Mouse (Mus musculus) neural tube, embryonic 15.5 days (tissue): ENCODE measurements around the gene Neurl1b. TPM values are rescaled to one million over a fixed set of nuclear protein-coding genes. Genes with fewer than 3 reads are reported as not detected.
A peak's percentile ranks its signal among the peaks of the same experiment; 100 is the strongest.

ENCODE experiments used
- ATAC-seq: fragments of 200-750 bp; cut with Nextera tagmentation; 2 replicates; pipeline ENCODE4 v1.8.0; 2017; ENCODE audit warnings: mild to moderate bottlenecking, moderate TSS enrichment, moderate library complexity; ENCODE audit not compliant: low FRiP score
- H3K27ac ChIP-seq: fragments of 300-500 bp; sonication (generic); replicated peaks from 2 replicates; pipeline ENCODE4 v1.5.1; 2015; ENCODE audit warnings: mild to moderate bottlenecking, inconsistent platforms
- H3K27me3 ChIP-seq: fragments of 300-500 bp; sonication (generic); replicated peaks from 2 replicates; pipeline ENCODE4 v1.6.1; 2015; ENCODE audit warnings: inconsistent platforms
- H3K36me3 ChIP-seq: fragments of 300-500 bp; sonication (generic); 2 replicates; pipeline ENCODE4 v1.6.1; 2015; ENCODE audit warnings: inconsistent platforms
- H3K4me1 ChIP-seq: fragments of 300-500 bp; sonication (generic); 2 replicates; pipeline ENCODE4 v1.6.1; 2015; ENCODE audit warnings: inconsistent platforms
- H3K4me2 ChIP-seq: fragments of 300-500 bp; sonication (generic); 2 replicates; pipeline ENCODE4 v1.6.1; 2015; ENCODE audit warnings: inconsistent platforms, mild to moderate bottlenecking, moderate library complexity
- H3K4me3 ChIP-seq: fragments of 300-500 bp; sonication (generic); replicated peaks from 2 replicates; pipeline ENCODE4 v1.5.1; 2015; ENCODE audit warnings: mild to moderate bottlenecking, inconsistent platforms
- H3K9ac ChIP-seq: fragments of 300-500 bp; sonication (generic); replicated peaks from 2 replicates; pipeline ENCODE4 v1.6.1; 2015; ENCODE audit warnings: mild to moderate bottlenecking, inconsistent platforms
- H3K9me3 ChIP-seq: fragments of 300-500 bp; sonication (generic); replicated peaks from 2 replicates; pipeline ENCODE4 v1.6.1; 2016; ENCODE audit warnings: inconsistent platforms
- whole genome bisulfite sequencing: fragments of 180-500 bp; shearing (Covaris S2); methylation state at CpG from one replicate; pipeline ENCODE4 v1.1.7; 2015; ENCODE audit warnings: mixed read lengths; 5-methylcytosine and 5-hydroxymethylcytosine counted together
- polyA plus RNA-seq: library from polyadenylated mRNA; unstranded; fragments of >200 nt; fragmentation: Nextera tagmentation; extraction: Ambion mirVana; gene quantifications from 2 replicates; pipeline ENCODE4 v1.2.1, GENCODE M21; 2015

The Neurl1b gene
- polyA plus RNA-seq = 1.3 and 1.8 TPM in 2 replicates

DNA sequence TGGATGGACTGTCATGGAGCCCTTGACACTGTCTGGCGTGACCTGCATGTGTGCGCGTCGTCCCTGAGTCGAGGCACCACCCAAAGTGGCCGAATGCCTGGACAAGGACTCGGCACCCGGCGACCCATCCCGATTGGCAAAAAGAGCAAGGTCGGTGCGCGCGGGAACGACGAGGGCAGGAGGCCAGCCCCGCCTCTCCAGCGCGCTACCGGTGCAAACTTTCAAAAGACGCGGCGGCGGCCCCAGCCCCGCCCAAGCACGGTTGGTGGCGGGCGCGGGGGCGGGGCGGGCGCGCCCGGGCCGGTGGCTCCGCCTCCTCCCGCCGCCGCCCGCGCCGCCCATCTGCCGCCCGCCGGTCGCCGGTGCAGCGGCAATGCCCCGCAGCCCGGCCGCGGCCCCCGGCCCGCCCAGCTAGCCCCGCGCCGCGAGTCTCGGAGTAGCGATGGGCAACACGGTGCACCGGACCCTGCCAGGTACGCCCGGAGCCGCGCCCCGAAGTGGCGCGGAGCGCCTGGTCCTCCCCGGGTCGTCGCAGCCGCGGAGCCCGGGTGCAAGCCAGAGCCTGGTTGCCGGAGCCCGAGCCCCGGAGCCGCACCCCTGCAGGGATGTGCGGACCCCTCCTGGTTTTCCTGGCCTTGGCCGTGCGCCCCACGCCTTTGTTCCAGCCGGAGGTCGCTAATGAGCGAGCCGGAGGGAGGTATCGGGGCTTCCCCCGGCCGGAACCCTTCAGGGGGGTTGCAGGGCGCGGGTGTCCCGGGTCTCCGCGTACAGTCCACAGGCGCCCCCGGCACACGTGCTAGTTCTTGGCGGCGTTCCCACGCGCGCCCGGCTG lies at the start of gene Neurl1b:
Neurl1b (plus strand) TSS at position 307 of the 832 bp plus-strand sequence.
- H3K36me3 ChIP-seq = no peaks in the 10 kb centered on the region
- H3K4me2 ChIP-seq = peak within 1 kb of the TSS; percentile 95
- peak within 1 kb of the TSS; percentile 61 for H3K9ac ChIP-seq
- WGBS = under 1% methylated on average over 84 of the region's 105 CpGs
- H3K9me3 ChIP-seq = no peaks in the 10 kb centered on the region
- H3K4me1 ChIP-seq = peaks cover 22% of the 10 kb centered on the region
- peak; percentile 59 for ATAC-seq
- peak within 1 kb of the TSS; percentile 66 for H3K4me3 ChIP-seq
- H3K27me3 ChIP-seq = peaks cover 37% of the 10 kb centered on the region
- peak within 1 kb of the TSS; percentile 64 for H3K27ac ChIP-seq

DNA sequence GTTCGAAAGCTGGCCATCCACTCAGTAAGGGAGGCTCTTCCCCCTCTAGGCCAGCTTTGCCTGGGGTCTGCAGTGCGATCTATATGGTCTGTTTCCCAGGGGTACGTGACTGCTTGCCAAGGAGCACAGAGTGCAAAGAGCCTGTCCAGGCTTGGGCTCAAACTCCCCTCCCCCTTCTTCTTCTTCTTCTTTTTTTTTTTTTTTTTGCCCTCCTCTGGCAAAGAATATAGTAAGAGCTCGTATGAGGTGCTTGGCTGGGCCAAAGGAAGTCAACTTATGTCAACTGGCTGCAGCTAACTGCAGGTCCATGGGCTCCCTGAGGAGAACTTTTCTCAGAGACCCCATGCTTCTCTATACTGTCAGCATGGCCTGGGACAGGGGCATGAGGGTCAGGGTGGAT lies 47.8 kb upstream of the Neurl1b start:
- Histone ChIP-seq H3K27ac (no peak overlapping the region), H3K36me3 (no peaks in the 10 kb centered on the region), H3K4me2 (no peak overlapping the region), H3K9ac (no peak overlapping the region), H3K4me1 (peaks cover 11% of the 10 kb centered on the region), H3K27me3 (no peaks in the 10 kb centered on the region), H3K9me3 (no peaks in the 10 kb centered on the region), H3K4me3 (no peak overlapping the region)
- no peak for ATAC-seq
- WGBS = 75% methylated on average over 4 of the region's 4 CpGs

DNA sequence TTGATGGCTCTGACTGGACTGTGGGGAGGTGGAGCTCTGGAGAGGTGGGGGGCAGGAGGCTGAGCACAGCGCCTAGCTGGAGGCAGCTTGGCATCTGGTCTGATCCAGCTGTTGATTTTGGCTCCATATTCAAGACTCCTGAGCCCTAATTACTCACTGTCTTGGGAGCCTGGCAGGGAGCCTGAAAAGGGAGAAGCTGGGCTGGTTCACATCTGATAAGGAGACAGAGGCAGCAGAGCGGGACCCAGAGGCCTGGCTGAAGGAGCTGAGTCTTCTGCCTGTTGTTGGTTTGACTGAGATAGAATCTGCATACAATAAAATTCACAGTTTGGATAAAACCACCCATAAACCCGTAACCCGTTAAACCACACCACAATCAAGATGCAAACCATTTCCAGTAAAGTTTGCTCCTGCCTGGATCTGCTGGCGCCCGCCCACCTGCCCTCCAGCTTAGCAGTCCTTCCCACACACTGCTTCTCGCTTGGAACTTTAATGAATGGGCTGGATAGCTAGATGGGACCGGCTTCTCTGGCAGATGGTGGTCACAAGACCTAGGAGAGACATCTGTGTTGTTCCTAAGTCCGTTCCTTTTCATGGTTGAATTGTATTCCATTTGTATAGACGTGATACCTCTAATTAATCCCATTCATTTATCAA lies 46.2 kb upstream of the Neurl1b start:
- Histone ChIP-seq H3K4me1 (peaks cover 3% of the 10 kb centered on the region; the same call in 1 of the 2 replicates), H3K36me3 (no peaks in the 10 kb centered on the region), H3K4me2 (no peak overlapping the region), H3K4me3 (no peak overlapping the region), H3K27me3 (no peaks in the 10 kb centered on the region), H3K9me3 (no peaks in the 10 kb centered on the region), H3K9ac (no peak overlapping the region), H3K27ac (no peak overlapping the region)
- no peak for ATAC-seq
- WGBS = 75% methylated on average over 10 of the region's 10 CpGs

DNA sequence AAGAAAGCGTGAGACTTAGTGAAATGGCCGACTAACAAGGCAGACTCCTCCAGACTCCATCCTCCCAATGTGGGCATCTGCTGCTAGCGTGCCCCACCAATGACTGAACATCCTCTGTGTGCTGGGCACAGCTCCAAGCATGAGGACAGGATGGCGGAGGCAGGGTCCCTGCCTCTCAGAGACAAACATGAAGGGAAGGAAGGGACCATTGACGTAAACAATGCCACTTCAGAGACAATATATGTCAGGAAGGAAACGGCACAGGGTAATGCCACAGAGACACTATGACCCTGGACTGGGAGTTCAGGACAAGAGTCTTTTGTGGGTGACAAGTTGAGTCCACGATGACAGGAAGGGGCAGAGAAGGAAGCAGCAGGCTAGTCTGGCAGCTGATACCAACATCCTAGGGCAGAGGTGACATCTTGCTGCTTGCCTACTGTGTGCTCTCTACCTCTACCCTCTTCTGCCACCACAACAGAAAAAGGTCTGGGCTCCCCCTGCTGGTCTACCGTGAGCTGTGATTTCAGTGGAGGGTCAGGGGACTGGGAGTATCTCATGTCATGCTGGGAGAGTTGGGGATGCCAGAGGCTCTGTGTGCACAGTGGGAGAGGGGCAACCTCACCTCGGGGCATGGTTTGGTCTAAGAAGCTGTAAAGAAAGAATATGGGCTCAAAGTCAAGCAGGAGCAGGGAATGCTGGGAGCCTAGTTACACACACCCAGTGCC lies 43.9 kb upstream of the Neurl1b start:
- Histone ChIP-seq H3K9me3 (no peaks in the 10 kb centered on the region), H3K36me3 (no peaks in the 10 kb centered on the region), H3K9ac (no peak overlapping the region), H3K27ac (no peak overlapping the region), H3K4me1 (0 out of 2 replicates have a peak, but pooled peaks cover 3% of the 10 kb centered on the region), H3K27me3 (no peaks in the 10 kb centered on the region), H3K4me2 (no peak overlapping the region), H3K4me3 (no peak overlapping the region)
- WGBS = 47% methylated on average over 9 of the region's 9 CpGs
- no peak for ATAC-seq

DNA sequence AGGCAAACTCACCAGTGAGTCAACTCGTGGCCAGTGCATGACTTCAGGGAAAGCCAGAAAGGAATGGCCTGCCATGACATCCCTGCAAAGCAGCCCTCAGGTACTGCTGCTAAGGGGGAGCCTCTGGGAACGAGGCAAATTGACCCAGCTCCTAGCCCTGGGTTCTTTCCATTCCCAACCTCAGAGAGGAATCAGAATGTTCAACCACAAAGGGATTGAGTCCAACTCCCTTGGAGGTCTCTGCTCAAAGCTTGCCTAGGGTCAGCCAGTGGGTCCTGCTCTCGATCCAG lies 43.4 kb upstream of the Neurl1b start:
- 0 out of 2 replicates have a peak, but pooled peaks cover 3% of the 10 kb centered on the region for H3K4me1 ChIP-seq
- no peaks in the 10 kb centered on the region for H3K9me3 ChIP-seq
- no peaks in the 10 kb centered on the region for H3K27me3 ChIP-seq
- no peak overlapping the region for H3K27ac ChIP-seq
- 62% methylated on average over 3 of the region's 3 CpGs for WGBS
- no peak overlapping the region for H3K4me3 ChIP-seq
- no peak overlapping the region for H3K4me2 ChIP-seq
- ATAC-seq = no peak
- no peak overlapping the region for H3K9ac ChIP-seq
- H3K36me3 ChIP-seq = no peaks in the 10 kb centered on the region

DNA sequence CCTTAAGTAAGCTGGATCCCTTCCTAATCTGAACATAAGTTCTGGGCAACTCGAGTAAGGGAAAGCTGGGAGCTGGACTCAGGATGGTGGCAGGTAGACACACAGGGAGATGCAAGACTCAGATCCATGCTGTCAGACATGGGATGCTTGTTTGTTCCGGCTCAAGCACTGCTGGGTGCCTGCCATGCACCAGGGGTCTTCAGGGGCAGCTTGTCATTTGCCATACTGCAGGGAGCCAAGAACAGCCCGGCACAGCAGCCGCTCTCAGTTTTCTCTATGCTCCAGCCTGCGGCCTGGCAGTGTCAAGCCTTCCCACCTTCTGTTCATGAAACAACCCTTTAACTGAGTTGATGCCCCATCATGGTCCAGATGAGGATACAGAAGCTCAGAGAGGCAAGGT lies 41.4 kb upstream of the Neurl1b start:
- no peak overlapping the region for H3K9ac ChIP-seq
- H3K4me1 ChIP-seq = 0 out of 2 replicates have a peak, but pooled peaks cover 3% of the 10 kb centered on the region
- ATAC-seq = no peak
- H3K27me3 ChIP-seq = no peaks in the 10 kb centered on the region
- WGBS = 69% methylated on average over 5 of the region's 5 CpGs
- H3K27ac ChIP-seq = no peak overlapping the region
- H3K4me2 ChIP-seq = no peak overlapping the region
- no peaks in the 10 kb centered on the region for H3K36me3 ChIP-seq
- H3K9me3 ChIP-seq = no peaks in the 10 kb centered on the region
- H3K4me3 ChIP-seq = no peak overlapping the region

DNA sequence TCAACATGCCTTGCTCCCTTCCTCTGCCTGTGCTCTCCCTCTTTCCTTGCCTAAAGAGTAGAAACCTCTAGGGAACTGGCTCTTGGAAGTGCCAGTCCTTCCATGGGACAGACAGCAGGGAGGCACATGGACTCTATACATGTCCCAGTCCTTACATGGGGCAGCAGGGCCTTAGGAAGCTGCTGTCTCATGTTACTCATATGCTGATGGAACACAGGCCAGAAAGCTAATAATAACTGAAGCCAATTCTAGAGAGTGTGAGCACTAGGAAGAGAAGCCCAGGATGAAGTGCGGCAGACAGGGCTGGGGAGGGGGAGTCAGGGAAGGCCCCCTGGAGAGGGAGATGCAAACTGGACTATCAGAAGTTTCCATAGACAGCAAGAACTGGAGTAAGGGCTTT lies 38.2 kb upstream of the Neurl1b start:
- no peak overlapping the region for H3K27ac ChIP-seq
- H3K9me3 ChIP-seq = no peaks in the 10 kb centered on the region
- 75% methylated on average over 1 of the region's 1 CpGs for WGBS
- H3K9ac ChIP-seq = no peak overlapping the region
- H3K4me1 ChIP-seq = peaks cover 13% of the 10 kb centered on the region
- no peak overlapping the region for H3K4me2 ChIP-seq
- H3K36me3 ChIP-seq = no peaks in the 10 kb centered on the region
- no peak for ATAC-seq
- H3K27me3 ChIP-seq = no peaks in the 10 kb centered on the region
- H3K4me3 ChIP-seq = no peak overlapping the region

DNA sequence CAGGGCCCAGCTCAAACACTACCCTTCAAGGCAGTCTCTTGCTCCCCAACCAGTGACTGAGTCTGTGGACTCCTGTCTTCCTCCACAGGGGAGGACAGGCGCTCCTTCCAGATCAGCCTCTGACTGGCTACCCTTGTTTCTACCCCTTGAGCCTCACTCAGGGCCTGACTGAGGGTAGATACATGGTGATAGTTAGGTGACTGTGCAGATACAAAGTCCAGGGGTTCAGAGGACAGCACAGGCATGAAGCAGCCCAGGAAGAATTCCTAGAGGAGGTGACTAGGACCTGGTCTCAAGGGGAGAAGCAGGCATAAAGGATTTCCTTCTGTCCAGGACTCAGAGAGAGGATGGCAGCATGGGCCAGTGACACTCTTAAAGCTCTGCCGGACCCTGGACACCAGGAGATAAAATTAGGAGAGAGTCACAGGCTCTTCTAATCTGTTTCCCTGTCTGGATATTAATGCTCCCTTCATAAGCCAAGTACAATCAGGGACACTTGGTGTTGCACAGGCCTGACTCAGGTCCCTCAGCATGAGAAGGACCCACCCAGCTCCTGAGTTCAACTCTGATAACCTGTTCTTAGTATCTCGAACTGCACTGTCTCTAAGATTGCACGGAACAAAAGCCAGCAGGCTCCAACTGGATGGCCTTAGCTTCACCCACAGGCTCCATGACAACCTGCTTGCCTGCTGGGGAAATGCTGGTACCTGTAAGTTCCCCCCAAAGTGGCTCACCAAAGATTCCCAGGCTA lies 37.5 kb upstream of the Neurl1b start:
- WGBS = 87% methylated on average over 4 of the region's 4 CpGs
- no peaks in the 10 kb centered on the region for H3K27me3 ChIP-seq
- H3K27ac ChIP-seq = no peak overlapping the region
- no peaks in the 10 kb centered on the region for H3K36me3 ChIP-seq
- no peaks in the 10 kb centered on the region for H3K9me3 ChIP-seq
- no peak overlapping the region for H3K4me2 ChIP-seq
- H3K9ac ChIP-seq = no peak overlapping the region
- ATAC-seq = no peak
- H3K4me3 ChIP-seq = no peak overlapping the region
- peaks cover 21% of the 10 kb centered on the region for H3K4me1 ChIP-seq

DNA sequence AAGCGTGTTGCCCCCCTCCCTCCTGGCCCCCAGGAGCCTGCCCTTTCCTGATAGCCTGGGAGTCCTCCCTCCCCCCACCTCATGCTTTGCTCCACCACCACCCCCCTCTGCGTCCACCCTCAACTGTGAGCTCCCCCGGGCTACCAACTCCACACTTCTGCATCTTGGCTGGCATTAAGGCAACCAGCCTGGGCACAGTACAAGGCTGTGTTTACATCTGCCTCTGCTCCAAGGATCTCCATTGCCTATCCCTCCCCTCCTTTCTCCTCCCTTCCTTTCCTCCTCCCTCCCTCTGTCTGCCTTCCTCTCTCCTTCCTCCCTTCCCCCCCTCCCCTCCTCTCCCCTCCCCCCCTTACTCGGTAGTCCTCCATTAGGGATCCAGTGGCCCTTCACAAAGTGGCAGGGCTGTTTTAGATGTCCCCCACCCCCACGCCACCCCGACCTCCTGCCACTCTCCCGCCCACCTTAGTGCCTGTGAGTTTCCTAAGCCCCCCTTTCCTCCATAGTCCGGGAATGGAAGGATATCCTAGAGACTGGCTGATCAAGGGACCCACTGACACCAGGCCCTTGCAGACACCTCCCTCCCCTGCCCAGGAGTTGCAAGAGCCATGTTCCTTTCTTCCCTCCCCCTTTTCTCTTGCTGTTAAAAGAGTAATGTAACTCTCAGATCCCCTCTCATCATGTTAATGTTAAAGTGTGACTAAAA lies 34.2 kb upstream of the Neurl1b start:
- Histone ChIP-seq H3K9ac (no peak overlapping the region), H3K27ac (no peak overlapping the region), H3K4me3 (no peak overlapping the region), H3K4me2 (peak overlapping the region; percentile 31), H3K36me3 (no peaks in the 10 kb centered on the region), H3K27me3 (no peaks in the 10 kb centered on the region), H3K4me1 (peaks cover 22% of the 10 kb centered on the region), H3K9me3 (no peaks in the 10 kb centered on the region)
- peak; percentile 26 for ATAC-seq
- 34% methylated on average over 5 of the region's 8 CpGs for WGBS

DNA sequence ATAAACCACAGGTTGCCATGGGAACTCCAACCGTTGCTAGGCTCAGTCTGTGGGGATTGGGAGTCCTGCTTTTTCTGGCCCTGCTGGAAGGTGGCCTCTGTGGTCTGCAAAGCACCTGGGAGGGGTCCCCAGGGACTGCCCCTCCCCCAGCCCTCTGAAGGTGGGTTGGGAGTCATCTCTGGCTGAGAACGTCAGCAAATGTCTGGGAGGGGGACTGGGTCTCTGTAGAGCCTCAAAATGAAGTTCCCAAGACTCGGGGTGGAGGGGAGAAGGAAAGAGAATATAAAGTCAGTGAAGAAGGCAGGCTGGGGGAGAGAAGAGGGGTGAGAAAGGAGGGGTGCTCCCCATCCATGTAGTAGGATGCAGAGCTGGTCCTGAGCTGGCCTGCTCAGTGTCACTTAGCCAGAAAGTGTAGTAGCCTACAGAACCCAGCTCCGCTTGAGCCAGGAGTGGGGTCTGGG lies 33.6 kb upstream of the Neurl1b start:
- Histone ChIP-seq H3K36me3 (no peaks in the 10 kb centered on the region), H3K9me3 (no peaks in the 10 kb centered on the region), H3K4me2 (peak overlapping the region; percentile 31), H3K4me3 (no peak overlapping the region), H3K27ac (peak overlapping the region; percentile 66), H3K27me3 (no peaks in the 10 kb centered on the region), H3K4me1 (peaks cover 22% of the 10 kb centered on the region), H3K9ac (no peak overlapping the region)
- 41% methylated on average over 4 of the region's 4 CpGs for WGBS
- peak; percentile 84; the same call in 1 of the 2 replicates for ATAC-seq

DNA sequence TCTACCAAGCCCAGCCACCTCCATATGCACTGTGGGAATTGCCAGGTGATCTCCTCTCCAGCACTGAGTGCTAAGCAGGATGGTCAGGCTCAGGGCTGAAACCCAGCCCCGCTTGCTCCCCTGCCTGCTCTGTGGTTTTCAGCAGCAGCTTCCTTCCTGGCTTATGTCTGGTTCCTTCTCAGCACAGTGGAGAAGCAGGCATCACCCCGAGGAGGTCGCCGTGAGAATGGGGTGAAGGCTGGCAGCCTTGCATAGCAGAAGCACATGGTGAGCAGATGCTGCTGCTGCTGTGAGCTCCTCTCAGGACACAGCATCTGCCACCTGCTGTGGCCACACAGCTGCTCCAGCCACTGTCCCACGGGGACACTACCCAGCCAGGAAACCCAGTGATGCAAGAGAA lies 33.0 kb upstream of the Neurl1b start:
- Histone ChIP-seq H3K4me1 (peaks cover 22% of the 10 kb centered on the region), H3K4me3 (no peak overlapping the region), H3K9ac (no peak overlapping the region), H3K4me2 (no peak overlapping the region), H3K9me3 (no peaks in the 10 kb centered on the region), H3K27ac (peak overlapping the region; percentile 66), H3K27me3 (no peaks in the 10 kb centered on the region), H3K36me3 (no peaks in the 10 kb centered on the region)
- WGBS = 50% methylated on average over 5 of the region's 5 CpGs
- 0 out of 2 replicates have a peak, but pooled peaks have one; percentile 25 for ATAC-seq
